Mouse (Mus musculus): ENCODE results near the gene Gpx5. TPM values are rescaled to one million over a fixed set of nuclear protein-coding genes. Genes with fewer than 3 reads are reported as not detected.

The Gpx5 gene
- polyA plus RNA-seq, 1 experiment from 2014 or later, result not detected

- H3K27me3 ChIP-seq (ENCODE audit: control insufficient read depth, insufficient read depth, low read length), result no peaks in the 10 kb centered on the region; the same call in 1 of the 2 replicates
- no peak overlapping the region for H3K4me3 ChIP-seq (ENCODE audit: control insufficient read depth in 1 of 2, insufficient read depth in 1 of 2, low read depth in 1 of 2, low read length in 2 of 2)
- no peaks in the 10 kb centered on the region for H3K9me3 ChIP-seq (ENCODE audit: control insufficient read depth, low read length)
- no peak overlapping the region for H3K9ac ChIP-seq (ENCODE audit: low read length)
- ATAC-seq (ENCODE audit: insufficient number of reproducible peaks, insufficient read depth, low FRiP score, low read depth), result no peak
- 39% methylated on average over 3 of the region's 3 CpGs for WGBS
- H3K36me3 ChIP-seq (ENCODE audit: control insufficient read depth, insufficient read depth, low read length), result no peaks in the 10 kb centered on the region
- no peak overlapping the region for H3K27ac ChIP-seq (replicated peaks in 1 of 2; ENCODE audit: control insufficient read depth in 1 of 2, insufficient read depth in 1 of 2, low read depth in 2 of 2, low read length in 2 of 2)
- no peak overlapping the region for H3K4me2 ChIP-seq (ENCODE audit: low read length)
- no peaks in the 10 kb centered on the region; a peak in 2 of 4 replicates for H3K4me1 ChIP-seq (ENCODE audit: control insufficient read depth in 2 of 2, insufficient read depth in 2 of 2, low read length in 2 of 2)
These were observed 27.7 kb upstream of the Gpx5 start for GRCm38 (mm10) chr13:21320262-21320661.

- no peaks in the 10 kb centered on the region for H3K36me3 ChIP-seq (ENCODE audit: control insufficient read depth, insufficient read depth, low read length)
- H3K27me3 ChIP-seq (ENCODE audit: control insufficient read depth, insufficient read depth, low read length), result no peaks in the 10 kb centered on the region
- no peak overlapping the region for H3K9ac ChIP-seq (ENCODE audit: low read length)
- H3K4me1 ChIP-seq (ENCODE audit: control insufficient read depth in 2 of 2, insufficient read depth in 2 of 2, low read length in 2 of 2), result no peaks in the 10 kb centered on the region
- H3K4me3 ChIP-seq (ENCODE audit: control insufficient read depth in 1 of 2, insufficient read depth in 1 of 2, low read depth in 1 of 2, low read length in 2 of 2), result no peak overlapping the region
- H3K4me2 ChIP-seq (ENCODE audit: low read length), result no peak overlapping the region
- 72% methylated on average over 4 of the region's 4 CpGs for WGBS
- no peak for ATAC-seq (ENCODE audit: insufficient number of reproducible peaks, insufficient read depth, low FRiP score, low read depth)
- no peak overlapping the region for H3K27ac ChIP-seq (replicated peaks in 1 of 2; ENCODE audit: control insufficient read depth in 1 of 2, insufficient read depth in 1 of 2, low read depth in 2 of 2, low read length in 2 of 2)
- no peaks in the 10 kb centered on the region for H3K9me3 ChIP-seq (ENCODE audit: control insufficient read depth, low read length)
These were observed 21.4 kb upstream of the Gpx5 start for GRCm38 (mm10) chr13:21313903-21314302.

- Histone ChIP-seq H3K27ac (replicated peaks in 1 of 2; ENCODE audit: control insufficient read depth in 1 of 2, insufficient read depth in 1 of 2, low read depth in 2 of 2, low read length in 2 of 2) (no peak overlapping the region), H3K4me2 (ENCODE audit: low read length) (no peak overlapping the region), H3K4me1 (ENCODE audit: control insufficient read depth in 2 of 2, insufficient read depth in 2 of 2, low read length in 2 of 2) (no peaks in the 10 kb centered on the region), H3K27me3 (ENCODE audit: control insufficient read depth, insufficient read depth, low read length) (no peaks in the 10 kb centered on the region), H3K9ac (ENCODE audit: low read length) (no peak overlapping the region), H3K4me3 (ENCODE audit: control insufficient read depth in 1 of 2, insufficient read depth in 1 of 2, low read depth in 1 of 2, low read length in 2 of 2) (no peak overlapping the region), H3K36me3 (ENCODE audit: control insufficient read depth, insufficient read depth, low read length) (no peaks in the 10 kb centered on the region), H3K9me3 (ENCODE audit: control insufficient read depth, low read length) (no peaks in the 10 kb centered on the region)
- no peak for ATAC-seq (ENCODE audit: insufficient number of reproducible peaks, insufficient read depth, low FRiP score, low read depth)
- WGBS, result 37% methylated on average over 4 of the region's 5 CpGs
These were observed 20.3 kb upstream of the Gpx5 start for GRCm38 (mm10) chr13:21312854-21313253.

- 21% methylated on average over 3 of the region's 3 CpGs for WGBS
- no peaks in the 10 kb centered on the region for H3K27me3 ChIP-seq (ENCODE audit: control insufficient read depth, insufficient read depth, low read length)
- ATAC-seq (ENCODE audit: insufficient number of reproducible peaks, insufficient read depth, low FRiP score, low read depth), result no peak
- no peaks in the 10 kb centered on the region for H3K9me3 ChIP-seq (ENCODE audit: control insufficient read depth, low read length)
- no peaks in the 10 kb centered on the region for H3K4me1 ChIP-seq (ENCODE audit: control insufficient read depth in 2 of 2, insufficient read depth in 2 of 2, low read length in 2 of 2)
- no peaks in the 10 kb centered on the region for H3K36me3 ChIP-seq (ENCODE audit: control insufficient read depth, insufficient read depth, low read length)
- no peak within 1 kb of the TSS for H3K9ac ChIP-seq (ENCODE audit: low read length)
- H3K4me2 ChIP-seq (ENCODE audit: low read length), result no peak within 1 kb of the TSS
- H3K27ac ChIP-seq (replicated peaks in 1 of 2; ENCODE audit: control insufficient read depth in 1 of 2, insufficient read depth in 1 of 2, low read depth in 2 of 2, low read length in 2 of 2), result no peak within 1 kb of the TSS
- no peak within 1 kb of the TSS for H3K4me3 ChIP-seq (ENCODE audit: control insufficient read depth in 1 of 2, insufficient read depth in 1 of 2, low read depth in 1 of 2, low read length in 2 of 2)
These were observed 19.4 kb upstream of the Gpx5 start, which contains the start of gene Gpx6 for GRCm38 (mm10) chr13:21311926-21312325. TSS of gene Gpx6 (plus strand) at chr13:21312125.

- no peak overlapping the region for H3K4me3 ChIP-seq (ENCODE audit: control insufficient read depth in 1 of 2, insufficient read depth in 1 of 2, low read depth in 1 of 2, low read length in 2 of 2)
- 60% methylated on average over 2 of the region's 2 CpGs for WGBS
These were observed 17.3 kb upstream of the Gpx5 start for GRCm38 (mm10) chr13:21309788-21310187.

GRCm38 (mm10) chr13:21304483-21305066 lies 12.0 kb upstream of the Gpx5 start:
- no peak overlapping the region for H3K4me2 ChIP-seq (ENCODE audit: low read length)
- no peak overlapping the region for H3K27ac ChIP-seq (replicated peaks in 1 of 2; ENCODE audit: control insufficient read depth in 1 of 2, insufficient read depth in 1 of 2, low read depth in 2 of 2, low read length in 2 of 2)
- H3K9me3 ChIP-seq (ENCODE audit: control insufficient read depth, low read length), result no peaks in the 10 kb centered on the region
- H3K4me1 ChIP-seq (ENCODE audit: control insufficient read depth in 2 of 2, insufficient read depth in 2 of 2, low read length in 2 of 2), result peaks cover 10 to 12% of the 10 kb centered on the region in 2 experiments
- H3K36me3 ChIP-seq (ENCODE audit: control insufficient read depth, insufficient read depth, low read length), result no peaks in the 10 kb centered on the region
- WGBS, result 81% methylated on average over 3 of the region's 3 CpGs
- no peak overlapping the region for H3K4me3 ChIP-seq (ENCODE audit: control insufficient read depth in 1 of 2, insufficient read depth in 1 of 2, low read depth in 1 of 2, low read length in 2 of 2)
- H3K27me3 ChIP-seq (ENCODE audit: control insufficient read depth, insufficient read depth, low read length), result no peaks in the 10 kb centered on the region
- ATAC-seq (ENCODE audit: insufficient number of reproducible peaks, insufficient read depth, low FRiP score, low read depth), result no peak
- H3K9ac ChIP-seq (ENCODE audit: low read length), result no peak overlapping the region

More at GRCm38 (mm10) chr13:21309788-21310187, 17.3 kb upstream of the Gpx5 start:
- Histone ChIP-seq H3K27ac (replicated peaks in 1 of 2; ENCODE audit: control insufficient read depth in 1 of 2, insufficient read depth in 1 of 2, low read depth in 2 of 2, low read length in 2 of 2) (no peak overlapping the region), H3K27me3 (ENCODE audit: control insufficient read depth, insufficient read depth, low read length) (no peaks in the 10 kb centered on the region), H3K9ac (ENCODE audit: low read length) (no peak overlapping the region), H3K36me3 (ENCODE audit: control insufficient read depth, insufficient read depth, low read length) (no peaks in the 10 kb centered on the region), H3K9me3 (ENCODE audit: control insufficient read depth, low read length) (no peaks in the 10 kb centered on the region), H3K4me2 (ENCODE audit: low read length) (no peak overlapping the region), H3K4me1 (ENCODE audit: control insufficient read depth in 2 of 2, insufficient read depth in 2 of 2, low read length in 2 of 2) (no peaks in the 10 kb centered on the region)
- ATAC-seq (ENCODE audit: insufficient number of reproducible peaks, insufficient read depth, low FRiP score, low read depth), result no peak

- Histone ChIP-seq H3K9ac (ENCODE audit: low read length) (no peak overlapping the region), H3K4me2 (ENCODE audit: low read length) (no peak overlapping the region), H3K27me3 (ENCODE audit: control insufficient read depth, insufficient read depth, low read length) (no peaks in the 10 kb centered on the region), H3K4me1 (ENCODE audit: control insufficient read depth in 2 of 2, insufficient read depth in 2 of 2, low read length in 2 of 2) (peaks cover 13 to 16% of the 10 kb centered on the region in 2 experiments), H3K36me3 (ENCODE audit: control insufficient read depth, insufficient read depth, low read length) (no peaks in the 10 kb centered on the region), H3K27ac (replicated peaks in 1 of 2; ENCODE audit: control insufficient read depth in 1 of 2, insufficient read depth in 1 of 2, low read depth in 2 of 2, low read length in 2 of 2) (no peak overlapping the region), H3K9me3 (ENCODE audit: control insufficient read depth, low read length) (no peaks in the 10 kb centered on the region), H3K4me3 (ENCODE audit: control insufficient read depth in 1 of 2, insufficient read depth in 1 of 2, low read depth in 1 of 2, low read length in 2 of 2) (no peak overlapping the region)
- 26% methylated on average over 3 of the region's 3 CpGs for WGBS
- no peak for ATAC-seq (ENCODE audit: insufficient number of reproducible peaks, insufficient read depth, low FRiP score, low read depth)
These were observed 6.0 kb upstream of the Gpx5 start for GRCm38 (mm10) chr13:21298557-21298956.

GRCm38 (mm10) chr13:21279559-21279958 lies 13.0 kb downstream of the Gpx5 start:
- Histone ChIP-seq H3K27ac (replicated peaks in 1 of 2; ENCODE audit: control insufficient read depth in 1 of 2, insufficient read depth in 1 of 2, low read depth in 2 of 2, low read length in 2 of 2) (no peak overlapping the region), H3K36me3 (ENCODE audit: control insufficient read depth, insufficient read depth, low read length) (no peaks in the 10 kb centered on the region), H3K4me3 (ENCODE audit: control insufficient read depth in 1 of 2, insufficient read depth in 1 of 2, low read depth in 1 of 2, low read length in 2 of 2) (peak overlapping the region; percentile 49 to 55), H3K9ac (ENCODE audit: low read length) (peak overlapping the region; percentile 49), H3K27me3 (ENCODE audit: control insufficient read depth, insufficient read depth, low read length) (no peaks in the 10 kb centered on the region), H3K4me1 (ENCODE audit: control insufficient read depth in 2 of 2, insufficient read depth in 2 of 2, low read length in 2 of 2) (0 out of 4 replicates have a peak, but pooled peaks cover 0 to 4% of the 10 kb centered on the region in 2 experiments), H3K9me3 (ENCODE audit: control insufficient read depth, low read length) (no peaks in the 10 kb centered on the region), H3K4me2 (ENCODE audit: low read length) (peak overlapping the region; percentile 63)
- WGBS, result 1% methylated on average over 13 of the region's 13 CpGs
- ATAC-seq (ENCODE audit: insufficient number of reproducible peaks, insufficient read depth, low FRiP score, low read depth), result no peak
